Mouse (Mus musculus) frontal cortex, postnatal 36 days (tissue): ENCODE measurements around the gene Vps25.

Experiments used
- DNase-seq, 2 experiments: peaks; one replicate each; pipeline ENCODE4 v3.0.0; 2022; ENCODE audit warnings: low spot score in 2 of 2

Gene Vps25

DNA sequence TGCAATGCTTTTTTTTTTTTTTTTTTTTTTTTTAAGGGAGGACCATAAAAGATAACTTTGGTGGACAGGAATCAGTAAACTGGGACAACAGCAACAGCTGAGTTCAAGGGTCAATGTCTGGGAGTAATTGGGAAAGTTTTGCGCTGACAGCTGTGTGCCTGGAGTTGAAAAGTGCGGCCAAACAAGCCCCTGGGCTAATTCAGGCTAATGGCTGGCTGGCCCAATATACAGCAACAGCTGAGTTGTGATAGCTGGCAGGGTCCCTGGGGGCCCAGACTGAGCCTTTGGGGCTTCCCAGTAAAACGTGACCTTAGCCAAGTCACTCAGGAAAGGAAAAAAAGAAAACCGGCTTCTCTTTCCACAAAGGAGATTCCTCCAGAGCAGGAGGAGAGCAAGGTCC is 8.4 kb upstream of the Vps25 start:
- no peak for DNase-seq

- peak in 1 of 2 experiments; percentile 40 for DNase-seq
These were observed 7.4 kb upstream of the Vps25 start, which contains the start of gene Ramp2 for GRCm38 (mm10) chr11:101245855-101246701. Ramp2 (plus strand) TSS chr11:101246028.

DNA sequence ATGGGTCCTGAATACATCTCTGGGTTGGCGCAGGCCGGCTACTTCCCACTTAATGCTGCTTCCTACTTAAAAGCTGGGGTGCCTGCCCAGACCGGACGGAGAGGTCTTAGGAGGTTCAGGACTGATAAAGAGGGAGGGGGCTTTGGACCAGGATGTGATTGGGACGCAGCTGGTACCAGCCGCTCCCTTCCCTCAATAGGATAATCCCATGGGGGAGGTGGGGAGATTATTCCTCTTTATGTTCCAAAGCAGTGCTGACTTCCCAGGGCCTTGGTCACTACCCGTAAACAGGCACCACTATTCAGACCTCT is 6.8 kb upstream of the Vps25 start:
- DNase-seq, result no peak

GRCm38 (mm10) chr11:101247521-101248030 is 5.9 kb upstream of the Vps25 start:
- DNase-seq, result no peak

DNA sequence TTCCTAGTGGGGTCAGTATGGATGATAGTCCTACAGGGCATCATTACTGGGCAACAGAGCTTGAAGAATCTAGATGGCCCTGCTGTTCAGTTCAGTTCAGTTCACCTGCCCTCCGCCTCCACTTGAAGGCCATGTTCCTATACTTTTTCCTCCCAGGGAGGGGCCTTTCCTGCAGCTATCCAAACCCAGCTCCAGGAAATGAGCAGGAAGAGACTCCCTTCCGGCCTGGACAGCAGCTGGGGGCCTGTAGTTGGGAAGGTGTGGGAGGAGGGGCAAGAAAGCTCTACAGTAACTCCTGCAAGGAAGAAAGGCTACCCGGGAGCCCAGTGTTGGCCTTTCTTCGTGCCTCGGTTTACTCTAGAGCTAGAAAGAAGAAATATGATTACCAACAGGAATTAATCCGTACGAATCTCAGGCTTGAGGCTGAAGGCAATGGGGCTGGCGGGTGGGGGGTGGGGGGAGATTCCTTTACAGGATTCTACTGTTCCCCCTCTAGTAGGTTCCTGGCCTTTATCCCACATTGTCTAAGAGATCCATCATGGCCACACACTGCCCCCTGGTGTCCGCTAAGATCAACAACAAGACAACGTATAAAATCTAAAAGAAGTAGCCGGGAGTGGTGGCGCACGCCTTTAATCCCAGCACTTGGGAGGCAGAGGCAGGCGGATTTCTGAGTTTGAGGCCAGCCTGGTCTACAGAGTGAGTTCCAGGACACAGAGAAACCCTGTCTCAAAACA is 5.1 kb upstream of the Vps25 start:
- DNase-seq, result peak; percentile 52 to 63

DNA sequence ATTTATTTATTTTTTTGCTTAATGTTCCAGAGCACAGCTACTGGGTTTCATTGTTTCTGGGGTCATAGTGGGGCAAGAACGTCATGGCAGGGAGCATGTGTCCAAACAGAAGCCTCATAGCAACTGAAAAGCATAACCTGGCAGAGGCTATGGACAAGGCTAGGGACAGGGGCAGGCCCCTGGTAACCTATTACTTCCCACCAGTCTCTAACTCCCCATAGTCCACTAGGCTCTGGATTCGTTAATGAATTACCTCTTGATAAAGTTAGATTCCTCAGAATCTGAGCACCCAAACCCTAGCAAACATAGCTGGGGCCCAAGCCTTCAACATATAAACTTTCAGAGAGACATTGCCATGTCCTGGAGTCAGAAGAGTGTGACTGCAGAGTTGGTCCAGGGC is 2.5 kb upstream of the Vps25 start:
- no peak for DNase-seq

DNA sequence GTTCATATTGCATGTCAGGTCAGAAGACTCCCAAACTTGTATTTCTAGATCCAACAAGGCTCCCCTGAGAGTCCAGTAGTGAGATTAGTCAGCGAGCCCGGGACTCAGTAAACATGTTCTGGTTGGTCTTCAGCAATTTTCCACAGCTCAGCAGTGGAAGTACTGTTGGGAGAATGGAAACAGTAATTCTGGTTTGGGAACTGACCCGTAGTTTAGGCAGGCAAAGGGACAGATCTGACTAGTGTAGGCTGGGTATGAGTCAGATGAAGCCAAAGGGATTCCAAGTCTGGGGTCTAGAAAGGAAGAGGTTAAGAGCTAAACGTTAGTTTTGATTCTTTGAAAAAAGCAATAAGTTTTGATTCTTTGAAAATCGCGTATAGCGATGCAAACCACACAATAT is 566 bp upstream of the Vps25 start:
- no peak for DNase-seq

- no peak for DNase-seq
These were observed 2.6 kb downstream of the Vps25 start for GRCm38 (mm10) chr11:101255826-101256775.

- peak; percentile 67 to 78 for DNase-seq
These were observed 5.8 kb downstream of the Vps25 start for GRCm38 (mm10) chr11:101259261-101259712.

GRCm38 (mm10) chr11:101259948-101260825 is 6.7 kb downstream of the Vps25 start, which contains the start of gene Wnk4:
Wnk4 (plus strand) TSS chr11:101260567.
- no peak for DNase-seq

- no peak for DNase-seq
These were observed 7.4 kb downstream of the Vps25 start for GRCm38 (mm10) chr11:101260826-101261380.

- DNase-seq, result no peak
These were observed 8.9 kb downstream of the Vps25 start for GRCm38 (mm10) chr11:101262272-101262967.

GRCm38 (mm10) chr11:101263138-101263988 is 9.9 kb downstream of the Vps25 start:
- no peak for DNase-seq

- DNase-seq, result no peak
These were observed 10.4 kb downstream of the Vps25 start for GRCm38 (mm10) chr11:101263989-101264280.

- DNase-seq, result no peak
These were observed 11.5 kb downstream of the Vps25 start for GRCm38 (mm10) chr11:101264954-101265471.

- DNase-seq, result no peak
These were observed 12.4 kb downstream of the Vps25 start for GRCm38 (mm10) chr11:101265906-101266305.

DNA sequence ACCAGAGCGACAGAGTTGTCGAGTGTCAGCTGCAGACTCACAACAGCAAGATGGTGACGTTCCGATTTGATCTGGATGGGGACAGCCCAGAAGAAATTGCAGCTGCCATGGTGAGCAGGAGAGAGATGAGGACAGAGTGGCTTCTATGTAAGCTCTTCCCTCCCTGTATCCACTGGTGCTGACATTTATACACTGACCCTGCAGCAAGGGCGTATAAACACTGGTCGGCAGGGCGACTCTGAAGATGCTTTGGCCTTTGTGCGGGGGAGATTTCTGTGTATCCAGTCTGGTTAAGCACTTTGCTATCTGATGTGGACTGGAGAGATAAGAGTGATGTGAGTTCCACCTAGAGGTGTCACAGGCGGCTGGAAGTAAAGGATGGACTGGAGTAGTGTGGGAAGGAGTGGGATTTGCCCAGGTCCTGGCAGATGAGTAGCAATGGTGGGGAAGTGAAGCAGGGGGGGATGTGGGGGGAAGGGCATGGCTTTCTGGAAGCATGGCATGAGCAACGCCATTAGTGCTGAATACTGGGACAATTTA is 16.1 kb downstream of the Vps25 start:
- no peak for DNase-seq

- DNase-seq, result no peak
These were observed 18.9 kb downstream of the Vps25 start for GRCm38 (mm10) chr11:101272446-101272845.
